In the genomic region with DNA sequence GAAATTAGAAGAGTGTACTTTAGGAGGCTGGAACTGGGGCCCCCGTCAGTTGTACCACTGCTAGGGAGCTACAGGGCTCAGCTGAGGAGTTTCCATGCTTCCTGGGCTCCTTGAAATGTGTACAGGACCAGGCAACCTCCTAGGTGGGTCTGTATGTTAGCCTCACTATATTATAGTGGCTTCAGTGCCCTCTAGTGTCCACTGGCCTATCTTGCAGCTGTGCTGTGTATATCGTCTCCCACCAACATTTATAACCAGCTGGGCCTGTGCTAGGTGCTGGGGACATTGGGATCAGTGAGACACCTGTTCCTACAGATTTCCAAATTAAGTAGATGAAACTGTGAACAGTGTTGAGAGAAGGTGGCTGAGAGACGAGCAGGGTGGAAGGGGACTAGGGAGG, we compare ENCODE assay signal across 8 mouse cellular contexts. TPM values are rescaled to one million over a fixed set of nuclear protein-coding genes. Genes with fewer than 3 reads are reported as not detected.
DNase-seq lines count a peak whose midpoint lies in the region; ATAC-seq and TF ChIP-seq lines count a peak whose summit lies in the region.

No protein-coding gene starts in this region.

- H3K4me2 ChIP-seq in heart, embryonic 11.5 days: no peak overlapping the region
- H3K4me2 ChIP-seq in forebrain, embryonic 16.5 days (ENCODE audit: low read length): no peak overlapping the region

- H3K27me3 ChIP-seq in heart, embryonic 11.5 days (ENCODE audit: control insufficient read depth, insufficient read depth, low read length): peaks cover 24% of the 10 kb centered on the region
- H3K27me3 ChIP-seq in C2C12 (ENCODE audit: control insufficient read depth, insufficient read depth, insufficient read length): no peaks in the 10 kb centered on the region
- peaks cover 22% of the 10 kb centered on the region; the same call in 1 of the 2 replicates for H3K27me3 ChIP-seq in forebrain, embryonic 16.5 days (replicated peaks; ENCODE audit: control insufficient read depth, insufficient read depth, low read length)
- no peaks in the 10 kb centered on the region for H3K27me3 ChIP-seq in kidney, adult 2 months (replicated peaks; ENCODE audit: control insufficient read depth, insufficient read depth, low read length)

- no peak for TF ChIP-seq POLR2A in kidney, adult 2 months (IDR thresholded peaks at IDR 0.05; ENCODE audit: low read depth, low read length)

- no peak for ATAC-seq in heart, embryonic 11.5 days (replicated peaks; ENCODE audit: insufficient number of reproducible peaks, low FRiP score, low TSS enrichment)
- ATAC-seq in cerebellum, adult (ENCODE audit: insufficient number of reproducible peaks, low FRiP score, low TSS enrichment): peak; percentile 49; the same call in 1 of the 2 replicates
- peak; percentile 72 for ATAC-seq in forebrain, embryonic 16.5 days

- TF ChIP-seq CTCF in C2C12 (IDR thresholded peaks at IDR 0.05; ENCODE audit: control insufficient read depth, insufficient read depth, insufficient read length): peak; percentile 21
- TF ChIP-seq CTCF in kidney, adult 2 months (conservative IDR thresholded peaks at IDR 0.05; ENCODE audit: insufficient read depth, insufficient read length, low read depth, low read length): peak; percentile 60

- H3K9ac ChIP-seq in heart, embryonic 11.5 days (ENCODE audit: low read depth, low read length): no peak overlapping the region
- H3K9ac ChIP-seq in forebrain, embryonic 16.5 days (replicated peaks; ENCODE audit: low read depth, low read length): no peak overlapping the region

- no peak overlapping the region for H3ac ChIP-seq in C2C12 (ENCODE audit: control insufficient read depth, insufficient read length, low read depth)

- peaks cover 14% of the 10 kb centered on the region; the same call in 1 of the 2 replicates for H3K4me1 ChIP-seq in heart, embryonic 11.5 days (ENCODE audit: control insufficient read depth, insufficient read depth, low read length)
- H3K4me1 ChIP-seq in forebrain, embryonic 16.5 days (replicated peaks; ENCODE audit: control insufficient read depth, insufficient read depth, low read length): peaks cover 7% of the 10 kb centered on the region; the same call in 1 of the 2 replicates
- no peaks in the 10 kb centered on the region for H3K4me1 ChIP-seq in kidney, adult 2 months (ENCODE audit: control insufficient read depth, insufficient read depth, low read length)

- no peaks in the 10 kb centered on the region for H3K9me3 ChIP-seq in heart, embryonic 11.5 days (replicated peaks; ENCODE audit: control insufficient read depth, low read length)
- H3K9me3 ChIP-seq in forebrain, embryonic 16.5 days (ENCODE audit: control insufficient read depth, low read length): no peaks in the 10 kb centered on the region

- no peak overlapping the region for H3K4me3 ChIP-seq in heart, embryonic 11.5 days (ENCODE audit: low read depth, low read length)
- no peak overlapping the region for H3K4me3 ChIP-seq in C2C12 (ENCODE audit: insufficient read depth, poor library complexity, severe bottlenecking)
- H3K4me3 ChIP-seq in forebrain, embryonic 16.5 days (replicated peaks; ENCODE audit: low read length): no peak overlapping the region
- H3K4me3 ChIP-seq in kidney, adult 2 months (ENCODE audit: insufficient read depth, low read depth, low read length): no peak overlapping the region

- peak; percentile 85 for DNase-seq in heart, adult 11 months
- peak; percentile 49 for DNase-seq in kidney, adult 2 months
- DNase-seq in lung, postnatal 10 days: peak; percentile 68
- peak; percentile 19 for DNase-seq in right cerebral cortex, postnatal 4 days

- no peaks in the 10 kb centered on the region for H3K79me2 ChIP-seq in C2C12 (ENCODE audit: control insufficient read depth, insufficient read depth)

- H3K36me3 ChIP-seq in heart, embryonic 11.5 days (ENCODE audit: control insufficient read depth, insufficient read depth, low read length): no peaks in the 10 kb centered on the region
- H3K36me3 ChIP-seq in C2C12 (ENCODE audit: control insufficient read depth, insufficient read depth): no peaks in the 10 kb centered on the region
- no peaks in the 10 kb centered on the region for H3K36me3 ChIP-seq in forebrain, embryonic 16.5 days (ENCODE audit: control insufficient read depth, insufficient read depth)
- no peaks in the 10 kb centered on the region for H3K36me3 ChIP-seq in kidney, adult 2 months (ENCODE audit: control insufficient read depth, insufficient read depth, low read length)

- no peak overlapping the region for H3K27ac ChIP-seq in heart, embryonic 11.5 days (ENCODE audit: low read depth, low read length)
- H3K27ac ChIP-seq in forebrain, embryonic 16.5 days (ENCODE audit: low read length): no peak overlapping the region
- H3K27ac ChIP-seq in kidney, adult 2 months (ENCODE audit: insufficient read depth, low read depth, low read length): no peak overlapping the region

- H3K79me3 ChIP-seq in C2C12 (ENCODE audit: low read depth): no peaks in the 10 kb centered on the region

- WGBS in heart, embryonic 11.5 days (ENCODE audit: insufficient replicate concordance): 28% methylated on average over 3 of the region's 3 CpGs
- WGBS in forebrain, embryonic 16.5 days: 29% methylated on average over 3 of the region's 3 CpGs
- 19% methylated on average over 3 of the region's 3 CpGs for WGBS in kidney, adult 2 months

TF ChIP-seq in C2C12, 6 proteins besides CTCF, POLR2A, EP300 and RAD21:
- TF ChIP-seq CEBPB (IDR thresholded peaks at IDR 0.05; ENCODE audit: low read depth): no peak
- no peak for TF ChIP-seq MAX (IDR thresholded peaks at IDR 0.05)
- no peak for TF ChIP-seq MYOG (IDR thresholded peaks at IDR 0.05; ENCODE audit: control insufficient read depth, extremely low read depth, insufficient read length)

RNA-seq across cellular contexts. Expression of a gene that starts 31.2 kb away (rescaled TPM):
- 21.6 and 23.6 TPM in 2 replicates for polyA plus RNA-seq in heart, embryonic 11.5 days (2014; fragmentation: Nextera tagmentation; extraction: Ambion mirVana)
- 6.9 TPM for polyA plus RNA-seq in C2C12 (2012; fragmentation: generic; extraction: Trizol)
- 4.1 and 5.8 TPM in 2 replicates for polyA plus RNA-seq in forebrain, embryonic 16.5 days (2015; fragmentation: Nextera tagmentation; extraction: Ambion mirVana)
- polyA plus RNA-seq in kidney, adult 2 months (2012; rRNA removed): 80.1 and 89.8 TPM in 2 replicates

RNA-seq across cellular contexts. Expression of a gene that starts 57.5 kb away (rescaled TPM):
- polyA plus RNA-seq in heart, embryonic 11.5 days (2014; fragmentation: Nextera tagmentation; extraction: Ambion mirVana): 28.6 and 30.2 TPM in 2 replicates
- polyA plus RNA-seq in C2C12 (2012; fragmentation: generic; extraction: Trizol): 35.7 TPM
- polyA plus RNA-seq in forebrain, embryonic 16.5 days (2015; fragmentation: Nextera tagmentation; extraction: Ambion mirVana): 38.3 and 38.6 TPM in 2 replicates
- polyA plus RNA-seq in kidney, adult 2 months (2012; rRNA removed): 41.7 and 42.6 TPM in 2 replicates

Comparison
In these comparisons a context has a peak if more than half of its experiments do, and no peak if none do; other contexts are left out.
1. DNase-seq: peak in every context shown above with its lines; median percentile 85 in heart, adult 11 months; 68 in lung, postnatal 10 days; 49 in kidney, adult 2 months; 19 in right cerebral cortex, postnatal 4 days.